In the genomic region with DNA sequence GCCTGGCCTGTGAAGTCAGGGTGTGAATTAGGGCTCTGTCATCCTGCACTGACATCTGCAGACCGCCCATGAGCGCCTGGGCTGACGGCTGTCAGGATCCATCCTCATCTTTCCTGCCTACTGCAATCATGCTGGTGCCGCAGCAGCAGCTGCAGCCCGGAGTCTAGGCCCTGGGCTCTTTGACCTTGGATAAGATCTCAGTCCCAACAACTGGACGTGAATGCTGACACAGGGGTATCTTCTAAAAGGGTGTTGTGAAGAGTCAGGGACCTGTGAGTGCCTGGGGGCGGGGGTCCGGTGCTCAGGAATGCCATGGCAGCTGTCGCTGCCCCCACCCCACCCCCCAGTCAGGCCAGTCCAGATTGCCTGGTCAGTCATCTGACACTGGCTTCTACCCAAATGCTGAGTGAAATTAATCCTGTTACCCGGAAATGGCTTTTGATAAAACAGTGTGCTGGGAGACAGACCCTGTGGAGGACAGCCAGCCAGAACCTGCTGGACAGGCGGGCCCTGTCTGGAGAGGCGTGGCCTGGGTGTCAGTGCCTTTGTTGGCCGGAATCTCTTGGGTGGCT, we compare ENCODE assay signal across 8 mouse cellular contexts. TPM values are rescaled to one million over a fixed set of nuclear protein-coding genes. Genes with fewer than 3 reads are reported as not detected.
DNase-seq lines count a peak whose midpoint lies in the region; ATAC-seq and TF ChIP-seq lines count a peak whose summit lies in the region.

No protein-coding gene starts in this region.

- peak; percentile 71 for ATAC-seq in heart, embryonic 11.5 days (replicated peaks; ENCODE audit: insufficient number of reproducible peaks, low FRiP score, low TSS enrichment)
- ATAC-seq in kidney, embryonic 15.5 days (replicated peaks; ENCODE audit: low FRiP score): peak; percentile 87

- peaks cover 27% of the 10 kb centered on the region; the same call in 1 of the 2 replicates for H3K36me3 ChIP-seq in embryonic facial prominence, embryonic 10.5 days (replicated peaks)
- no peaks in the 10 kb centered on the region for H3K36me3 ChIP-seq in heart, embryonic 11.5 days (ENCODE audit: control insufficient read depth, insufficient read depth, low read length)
- H3K36me3 ChIP-seq in kidney, embryonic 15.5 days: no peaks in the 10 kb centered on the region

- DNase-seq in layer of hippocampus, adult 2 months (ENCODE audit: low spot score in 2 of 2): peak in 1 of 2 experiments; percentile 42
- no peak for DNase-seq in layer of hippocampus, postnatal 25 days (ENCODE audit: extremely low spot score in 1 of 2, low spot score in 1 of 2)
- DNase-seq in embryonic facial prominence, embryonic 10.5 days (ENCODE audit: low spot score): peak; percentile 79
- DNase-seq in lung, postnatal 14 days: peak; percentile 71
- DNase-seq in urinary bladder, postnatal 25 days (ENCODE audit: low spot score): peak; percentile 64
- DNase-seq in layer of hippocampus, adult 8-10 months (ENCODE audit: low spot score in 2 of 2): no peak

- peak overlapping the region; percentile 93 for H3K27ac ChIP-seq in layer of hippocampus, adult 2 months
- peak overlapping the region; percentile 88 for H3K27ac ChIP-seq in embryonic facial prominence, embryonic 10.5 days (replicated peaks)
- H3K27ac ChIP-seq in heart, embryonic 11.5 days (ENCODE audit: low read depth, low read length): peak overlapping the region; percentile 96
- H3K27ac ChIP-seq in kidney, embryonic 15.5 days: peak overlapping the region; percentile 94

- no peak overlapping the region; the same call in 1 of the 2 replicates for H3K4me3 ChIP-seq in layer of hippocampus, adult 2 months
- peak overlapping the region; percentile 44 for H3K4me3 ChIP-seq in embryonic facial prominence, embryonic 10.5 days
- peak overlapping the region; percentile 23 for H3K4me3 ChIP-seq in heart, embryonic 11.5 days (ENCODE audit: low read depth, low read length)
- 0 out of 2 replicates have a peak overlapping the region, but pooled peaks have one; percentile 0 for H3K4me3 ChIP-seq in kidney, embryonic 15.5 days (replicated peaks)

- WGBS in embryonic facial prominence, embryonic 10.5 days: 7% methylated on average over 13 of the region's 13 CpGs
- WGBS in heart, embryonic 11.5 days (ENCODE audit: insufficient replicate concordance): 6% methylated on average over 13 of the region's 13 CpGs
- WGBS in kidney, embryonic 15.5 days: 5% methylated on average over 13 of the region's 13 CpGs

- H3K27me3 ChIP-seq in embryonic facial prominence, embryonic 10.5 days (replicated peaks; ENCODE audit: low read depth, poor library complexity, severe bottlenecking): no peaks in the 10 kb centered on the region
- no peaks in the 10 kb centered on the region for H3K27me3 ChIP-seq in heart, embryonic 11.5 days (ENCODE audit: control insufficient read depth, insufficient read depth, low read length)
- no peaks in the 10 kb centered on the region for H3K27me3 ChIP-seq in kidney, embryonic 15.5 days

- H3K4me1 ChIP-seq in embryonic facial prominence, embryonic 10.5 days: peaks cover 84% of the 10 kb centered on the region
- H3K4me1 ChIP-seq in heart, embryonic 11.5 days (ENCODE audit: control insufficient read depth, insufficient read depth, low read length): peaks cover 70% of the 10 kb centered on the region
- H3K4me1 ChIP-seq in kidney, embryonic 15.5 days: peaks cover 83% of the 10 kb centered on the region

- H3K4me2 ChIP-seq in heart, embryonic 11.5 days: peak overlapping the region; percentile 53
- H3K4me2 ChIP-seq in kidney, embryonic 15.5 days: peak overlapping the region; percentile 31

- no peaks in the 10 kb centered on the region for H3K9me3 ChIP-seq in embryonic facial prominence, embryonic 10.5 days
- H3K9me3 ChIP-seq in heart, embryonic 11.5 days (replicated peaks; ENCODE audit: control insufficient read depth, low read length): no peaks in the 10 kb centered on the region
- H3K9me3 ChIP-seq in kidney, embryonic 15.5 days (replicated peaks): no peaks in the 10 kb centered on the region

- TF ChIP-seq CTCF in layer of hippocampus, adult 2 months (conservative IDR thresholded peaks at IDR 0.05): no peak

- H3K9ac ChIP-seq in heart, embryonic 11.5 days (ENCODE audit: low read depth, low read length): peak overlapping the region; percentile 61
- peak overlapping the region; percentile 8; the same call in 1 of the 2 replicates for H3K9ac ChIP-seq in kidney, embryonic 15.5 days

RNA-seq across cellular contexts. Expression of gene Prrc2b, which starts 23.4 kb away (rescaled TPM):
- 100 to 1,000 TPM; 288 to 305 TPM for total RNA-seq in layer of hippocampus, adult 2 months (2021)
- 100 to 1,000 TPM; 248 to 275 TPM for total RNA-seq in layer of hippocampus, postnatal 25 days (2021)
- polyA plus RNA-seq in embryonic facial prominence, embryonic 10.5 days (2016; fragmentation: Nextera tagmentation; extraction: Ambion mirVana): 60.0 and 69.9 TPM in 2 replicates
- polyA plus RNA-seq in heart, embryonic 11.5 days (2014; fragmentation: Nextera tagmentation; extraction: Ambion mirVana): 39.3 and 40.6 TPM in 2 replicates
- polyA plus RNA-seq in kidney, embryonic 15.5 days (2015; fragmentation: Nextera tagmentation; extraction: Ambion mirVana): 49.2 and 49.7 TPM in 2 replicates
- 100 to 1,000 TPM; 266 to 288 (median 278) TPM for total RNA-seq in layer of hippocampus, adult 8-10 months (2022)

Comparison
In these comparisons a context has a peak if more than half of its experiments do, and no peak if none do; other contexts are left out.
1. DNase-seq: peak in embryonic facial prominence, embryonic 10.5 days (single experiment), lung, postnatal 14 days (single experiment) and urinary bladder, postnatal 25 days (single experiment); none in layer of hippocampus, postnatal 25 days (0 of 2) and layer of hippocampus, adult 8-10 months (0 of 2).
2. Peak in every context shown above with its lines, with median percentiles within 50 percentile points of each other: H3K27ac ChIP-seq.